Mouse (Mus musculus) embryonic facial prominence, embryonic 14.5 days (tissue): ENCODE results near the gene Alx3. TPM values are rescaled to one million over a fixed set of nuclear protein-coding genes. Genes with fewer than 3 reads are reported as not detected.

Experiments used
- polyA plus RNA-seq: library from polyadenylated mRNA; unstranded; fragments of >200 nt; fragmentation: Nextera tagmentation; extraction: Ambion mirVana; gene quantifications from 2 replicates; pipeline ENCODE4 v1.2.1, GENCODE M21; 2014

Gene Alx3
- polyA plus RNA-seq, 1 experiment from 2014 or later = 9.2 TPM

Other genes with a start within 250 kb of the Alx3 start
- gene Kcnc4, start 135.5 kb upstream of the Alx3 start, polyA plus RNA-seq = 0.94 and 1.3 TPM in 2 replicates
- 4.8 and 4.9 TPM in 2 replicates for gene Slc6a17, start 77.0 kb upstream of the Alx3 start, polyA plus RNA-seq
- gene Ubl4b, start 40.0 kb upstream of the Alx3 start, polyA plus RNA-seq = not detected in 2 replicates
- not detected in 2 replicates for gene Gm10961, start 36.3 kb downstream of the Alx3 start, polyA plus RNA-seq
- 53.7 and 59.7 TPM in 2 replicates for gene Strip1, start 36.7 kb downstream of the Alx3 start, polyA plus RNA-seq
- 89.3 and 95.0 TPM in 2 replicates for gene Ahcyl1, start 101.5 kb downstream of the Alx3 start, polyA plus RNA-seq
- gene Csf1, start 165.4 kb downstream of the Alx3 start, polyA plus RNA-seq = 18.1 and 21.4 TPM in 2 replicates